Mouse (Mus musculus): ENCODE results near the gene Brinp2. TPM values are rescaled to one million over a fixed set of nuclear protein-coding genes. Genes with fewer than 3 reads are reported as not detected.

Brinp2 gene
- total and polyA plus RNA-seq, 2 experiments: not detected

DNA sequence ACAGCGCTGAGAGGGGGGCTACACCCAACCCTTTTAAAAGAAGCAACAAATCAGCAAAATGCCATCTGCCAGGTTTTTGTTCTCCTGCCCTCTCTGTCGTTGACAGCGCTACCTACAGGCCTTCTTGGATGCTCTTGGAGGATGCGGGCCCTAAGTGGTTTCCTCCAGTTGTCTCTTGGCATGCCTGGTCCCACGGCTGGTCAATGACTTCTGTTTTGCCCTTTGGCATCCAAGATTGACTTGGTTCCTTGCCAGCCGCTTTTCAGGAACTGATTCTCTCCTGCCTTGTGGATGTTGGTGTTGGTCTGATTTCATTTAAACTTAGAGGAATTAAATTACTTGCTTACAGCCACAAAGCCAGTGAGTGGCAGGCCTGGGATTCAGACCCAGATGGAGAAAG lies 32.8 kb downstream of the Brinp2 start:
- TF ChIP-seq POLR2A (IDR thresholded peaks at IDR 0.05; ENCODE audit: extremely low read depth, insufficient read depth, low read length) (no peak), CTCF (IDR thresholded peaks at IDR 0.05; ENCODE audit: low read depth, low read length) (no peak)
- Histone ChIP-seq H3K36me3 (ENCODE audit: control insufficient read depth, insufficient read depth, low read length) (no peaks in the 10 kb centered on the region), H3K27me3 (ENCODE audit: control insufficient read depth, insufficient read depth, low read length) (no peaks in the 10 kb centered on the region), H3K79me2 (ENCODE audit: control insufficient read depth, insufficient read depth, low read length) (no peaks in the 10 kb centered on the region), H3K9ac (ENCODE audit: low read depth, low read length) (no peak overlapping the region), H3K4me3 (ENCODE audit: insufficient read depth, low read depth, low read length) (no peak overlapping the region), H3K4me1 (ENCODE audit: control insufficient read depth, insufficient read depth, low read length) (no peaks in the 10 kb centered on the region), H3K27ac (replicated peaks; ENCODE audit: insufficient read depth, low read depth, low read length) (no peak overlapping the region)
- no peak for DNase-seq (ENCODE audit: extremely low read depth, low read depth, low spot score)
- WGBS: 82% methylated on average over 6 of the region's 6 CpGs

DNA sequence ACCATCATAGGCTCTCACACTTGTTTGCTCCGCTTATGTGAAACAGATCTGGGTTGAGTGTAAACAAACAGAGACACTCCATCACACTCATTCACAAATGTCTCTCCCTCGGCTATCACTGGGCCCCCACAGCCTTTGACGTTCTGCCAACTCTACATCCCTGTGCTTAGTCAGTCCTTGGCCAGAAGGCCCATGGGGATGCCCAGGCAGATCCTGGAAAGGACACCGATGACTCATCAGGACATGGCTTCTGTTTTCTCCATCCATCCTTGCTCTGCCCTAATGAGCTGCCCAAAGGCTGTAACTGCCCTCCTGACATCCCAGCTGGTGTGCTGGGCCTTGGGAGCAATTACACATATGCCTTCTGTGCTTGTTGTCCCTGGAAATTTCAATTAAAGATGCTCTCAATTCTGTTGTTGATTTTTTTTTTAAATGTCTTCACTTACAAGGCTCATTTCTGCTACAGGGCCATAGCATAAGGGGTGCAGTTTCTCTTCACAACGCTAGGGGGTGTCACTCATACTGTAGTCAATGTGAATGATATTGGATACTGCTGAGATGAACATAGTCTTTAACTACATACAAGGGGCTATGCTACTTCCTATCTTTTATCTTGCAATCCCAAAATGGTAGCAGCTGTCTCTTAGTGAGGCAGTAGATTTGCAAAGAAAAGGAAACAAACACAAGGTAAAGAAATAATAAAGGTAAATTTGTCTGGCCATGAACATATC lies 45.5 kb downstream of the Brinp2 start:
- H3K9ac ChIP-seq (ENCODE audit: low read depth, low read length): no peak overlapping the region
- no peak overlapping the region for H3K27ac ChIP-seq (replicated peaks; ENCODE audit: insufficient read depth, low read depth, low read length)
- H3K4me1 ChIP-seq (ENCODE audit: control insufficient read depth, insufficient read depth, low read length): no peaks in the 10 kb centered on the region
- no peak overlapping the region for H3K4me3 ChIP-seq (ENCODE audit: insufficient read depth, low read depth, low read length)
- TF ChIP-seq CTCF (IDR thresholded peaks at IDR 0.05; ENCODE audit: low read depth, low read length) (no peak), POLR2A (IDR thresholded peaks at IDR 0.05; ENCODE audit: extremely low read depth, insufficient read depth, low read length) (no peak)
- no peaks in the 10 kb centered on the region for H3K79me2 ChIP-seq (ENCODE audit: control insufficient read depth, insufficient read depth, low read length)
- no peaks in the 10 kb centered on the region for H3K36me3 ChIP-seq (ENCODE audit: control insufficient read depth, insufficient read depth, low read length)
- H3K27me3 ChIP-seq (ENCODE audit: control insufficient read depth, insufficient read depth, low read length): no peaks in the 10 kb centered on the region
- WGBS: 56% methylated on average over 5 of the region's 5 CpGs
- DNase-seq (ENCODE audit: extremely low read depth, low read depth, low spot score): peak; percentile 9

DNA sequence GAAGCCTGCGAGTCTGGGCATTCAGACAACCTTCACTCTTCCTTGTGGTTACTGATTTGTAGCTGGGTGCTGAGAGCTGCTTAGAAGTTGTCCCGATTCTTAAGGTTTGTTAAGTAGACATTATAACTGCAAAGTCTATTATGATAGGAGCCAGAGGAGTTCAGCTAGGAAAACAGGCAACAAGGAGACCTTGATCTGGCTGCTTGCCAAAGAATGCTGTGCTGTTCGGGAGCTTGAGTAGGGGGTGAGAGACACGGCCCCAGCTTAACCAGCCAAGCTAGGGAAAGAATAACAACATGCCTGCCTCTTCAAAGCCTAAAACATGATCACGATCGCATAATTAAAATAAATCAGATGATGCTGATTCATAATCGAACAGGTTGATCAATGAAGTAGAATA lies 59.1 kb downstream of the Brinp2 start:
- TF ChIP-seq POLR2A (IDR thresholded peaks at IDR 0.05; ENCODE audit: extremely low read depth, insufficient read depth, low read length) (no peak), CTCF (IDR thresholded peaks at IDR 0.05; ENCODE audit: low read depth, low read length) (no peak)
- WGBS: 74% methylated on average over 7 of the region's 7 CpGs
- no peaks in the 10 kb centered on the region for H3K36me3 ChIP-seq (ENCODE audit: control insufficient read depth, insufficient read depth, low read length)

DNA sequence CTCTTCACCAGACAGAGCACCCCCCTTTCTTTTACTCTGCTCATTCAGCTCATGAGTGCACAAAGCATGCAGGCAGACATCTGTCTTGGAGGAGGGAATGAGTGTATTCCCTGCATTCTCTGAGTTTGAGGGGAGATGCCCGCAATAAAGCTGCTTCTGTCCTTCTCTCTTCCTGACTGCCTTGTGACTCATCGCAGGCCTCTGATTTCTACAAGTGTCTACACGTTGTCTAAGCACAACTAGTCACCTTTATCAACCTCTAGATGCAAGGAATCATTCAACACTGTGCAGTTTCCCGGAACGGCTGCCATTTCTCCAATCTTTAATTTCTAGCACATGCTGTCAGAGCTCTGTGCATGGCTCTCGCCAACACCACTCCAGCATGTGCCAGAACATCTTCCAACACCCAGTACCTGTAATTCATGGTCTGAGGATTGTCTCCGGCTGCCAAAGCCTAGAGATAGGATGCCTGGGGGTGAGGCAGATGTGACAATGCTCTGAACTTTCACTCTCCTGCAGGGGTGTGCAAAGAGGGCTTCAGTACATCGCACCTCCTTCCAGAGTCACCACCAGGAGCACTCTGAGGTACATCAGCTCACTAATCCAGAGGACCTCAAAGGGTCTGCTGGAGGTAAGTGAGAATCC lies 59.7 kb downstream of the Brinp2 start:
- Histone ChIP-seq H3K79me2 (ENCODE audit: control insufficient read depth, insufficient read depth, low read length) (no peaks in the 10 kb centered on the region), H3K27me3 (ENCODE audit: control insufficient read depth, insufficient read depth, low read length) (no peaks in the 10 kb centered on the region), H3K36me3 (ENCODE audit: control insufficient read depth, insufficient read depth, low read length) (no peaks in the 10 kb centered on the region), H3K9ac (ENCODE audit: low read depth, low read length) (no peak overlapping the region), H3K4me1 (ENCODE audit: control insufficient read depth, insufficient read depth, low read length) (no peaks in the 10 kb centered on the region), H3K27ac (replicated peaks; ENCODE audit: insufficient read depth, low read depth, low read length) (no peak overlapping the region), H3K4me3 (ENCODE audit: insufficient read depth, low read depth, low read length) (no peak overlapping the region)
- DNase-seq (ENCODE audit: extremely low read depth, low read depth, low spot score): no peak
- TF ChIP-seq CTCF (IDR thresholded peaks at IDR 0.05; ENCODE audit: low read depth, low read length) (no peak), POLR2A (IDR thresholded peaks at IDR 0.05; ENCODE audit: extremely low read depth, insufficient read depth, low read length) (no peak)
- WGBS: 76% methylated on average over 8 of the region's 8 CpGs

More for the DNA sequence above, 59.1 kb downstream of the Brinp2 start:
- Histone ChIP-seq H3K4me1 (ENCODE audit: control insufficient read depth, insufficient read depth, low read length) (no peaks in the 10 kb centered on the region), H3K27me3 (ENCODE audit: control insufficient read depth, insufficient read depth, low read length) (no peaks in the 10 kb centered on the region), H3K4me3 (ENCODE audit: insufficient read depth, low read depth, low read length) (no peak overlapping the region), H3K9ac (ENCODE audit: low read depth, low read length) (no peak overlapping the region), H3K79me2 (ENCODE audit: control insufficient read depth, insufficient read depth, low read length) (no peaks in the 10 kb centered on the region), H3K27ac (replicated peaks; ENCODE audit: insufficient read depth, low read depth, low read length) (no peak overlapping the region)
- no peak for DNase-seq (ENCODE audit: extremely low read depth, low read depth, low spot score)

DNA sequence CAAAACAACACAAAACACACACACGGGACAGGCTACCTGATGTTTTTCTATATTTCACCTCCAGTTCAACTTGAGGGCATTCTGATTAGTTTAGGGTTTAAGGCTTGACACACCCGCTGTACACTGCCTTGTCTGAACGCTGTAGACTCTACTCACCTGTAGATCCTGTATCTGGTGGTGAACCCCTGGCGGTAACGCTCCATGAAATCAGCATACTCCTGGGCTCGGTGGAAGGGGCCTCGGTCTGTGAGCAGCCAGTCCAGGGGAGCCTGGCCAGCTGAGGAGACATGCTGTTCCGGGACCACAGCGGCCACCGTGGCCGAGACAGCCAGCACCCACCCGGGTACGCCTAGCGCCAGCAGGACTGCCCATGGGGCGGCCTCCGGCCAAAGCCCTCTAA lies 60.9 kb downstream of the Brinp2 start:
- Histone ChIP-seq H3K79me2 (ENCODE audit: control insufficient read depth, insufficient read depth, low read length) (no peaks in the 10 kb centered on the region), H3K27me3 (ENCODE audit: control insufficient read depth, insufficient read depth, low read length) (no peaks in the 10 kb centered on the region), H3K9ac (ENCODE audit: low read depth, low read length) (no peak overlapping the region), H3K27ac (replicated peaks; ENCODE audit: insufficient read depth, low read depth, low read length) (no peak overlapping the region), H3K36me3 (ENCODE audit: control insufficient read depth, insufficient read depth, low read length) (no peaks in the 10 kb centered on the region), H3K4me1 (ENCODE audit: control insufficient read depth, insufficient read depth, low read length) (no peaks in the 10 kb centered on the region), H3K4me3 (ENCODE audit: insufficient read depth, low read depth, low read length) (no peak overlapping the region)
- TF ChIP-seq POLR2A (IDR thresholded peaks at IDR 0.05; ENCODE audit: extremely low read depth, insufficient read depth, low read length) (no peak), CTCF (IDR thresholded peaks at IDR 0.05; ENCODE audit: low read depth, low read length) (no peak)
- WGBS: 59% methylated on average over 16 of the region's 16 CpGs
- DNase-seq (ENCODE audit: extremely low read depth, low read depth, low spot score): no peak

DNA sequence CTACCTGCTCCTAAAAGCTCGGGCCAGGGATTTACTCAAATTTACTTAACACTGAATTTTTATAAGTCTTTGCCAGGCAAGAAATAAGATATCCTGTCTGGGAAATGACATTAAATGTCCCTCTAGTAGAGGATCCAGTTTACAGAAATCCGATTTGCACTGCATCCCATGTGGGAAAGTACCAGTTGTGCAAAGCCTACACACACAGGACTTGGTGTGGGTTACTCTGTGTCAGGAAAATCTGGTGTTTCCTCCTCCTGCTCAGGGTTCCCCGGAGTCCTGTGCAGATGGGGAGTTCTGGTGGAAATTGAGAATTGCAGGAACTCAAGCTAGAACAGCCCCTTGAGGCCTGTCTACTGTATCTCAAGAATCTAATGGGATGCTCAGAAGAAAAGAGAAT lies 70.9 kb downstream of the Brinp2 start:
- Histone ChIP-seq H3K4me1 (ENCODE audit: control insufficient read depth, insufficient read depth, low read length) (no peaks in the 10 kb centered on the region), H3K27me3 (ENCODE audit: control insufficient read depth, insufficient read depth, low read length) (no peaks in the 10 kb centered on the region), H3K9ac (ENCODE audit: low read depth, low read length) (no peak overlapping the region), H3K4me3 (ENCODE audit: insufficient read depth, low read depth, low read length) (no peak overlapping the region), H3K27ac (replicated peaks; ENCODE audit: insufficient read depth, low read depth, low read length) (no peak overlapping the region), H3K79me2 (ENCODE audit: control insufficient read depth, insufficient read depth, low read length) (no peaks in the 10 kb centered on the region), H3K36me3 (ENCODE audit: control insufficient read depth, insufficient read depth, low read length) (no peaks in the 10 kb centered on the region)
- DNase-seq (ENCODE audit: extremely low read depth, low read depth, low spot score): no peak
- WGBS: 70% methylated on average over 3 of the region's 3 CpGs
- TF ChIP-seq POLR2A (IDR thresholded peaks at IDR 0.05; ENCODE audit: extremely low read depth, insufficient read depth, low read length) (no peak), CTCF (IDR thresholded peaks at IDR 0.05; ENCODE audit: low read depth, low read length) (no peak)

Measured in liver, adult 2 months (tissue).